Mouse (Mus musculus) heart, embryonic 14.5 days (tissue): ENCODE data around the gene Shisa6. TPM values are rescaled to one million over a fixed set of nuclear protein-coding genes. Genes with fewer than 3 reads are reported as not detected.
A peak's percentile ranks its signal among the peaks of the same experiment; 100 is the strongest.

Source experiments
- ATAC-seq: fragments of 200-750 bp; cut with Nextera tagmentation; 2 replicates; pipeline ENCODE4 v1.8.0; 2017; ENCODE audit warnings: low read depth, moderate TSS enrichment; ENCODE audit not compliant: insufficient number of reproducible peaks, insufficient read depth, low FRiP score
- H3K27ac ChIP-seq, 2 experiments: fragments of 200-500 bp in 1 of 2; fragments of 300-500 bp in 1 of 2; sonication (generic) in 1 of 2; replicated peaks in 1 of 2; 2 replicates each; pipeline ENCODE4 v1.5.1; 2012 to 2014; ENCODE audit warnings: low read depth in 2 of 2, low read length in 2 of 2, control low read depth in 1 of 2, mild to moderate bottlenecking in 1 of 2, mixed read lengths in 1 of 2; ENCODE audit not compliant: control insufficient read depth in 1 of 2, insufficient read depth in 1 of 2
- H3K27me3 ChIP-seq: fragments of 300-500 bp; sonication (generic); 2 replicates; pipeline ENCODE4 v1.6.1; 2014; ENCODE audit warnings: mild to moderate bottlenecking, low read length, control low read depth; ENCODE audit not compliant: control insufficient read depth, insufficient read depth
- H3K36me3 ChIP-seq: fragments of 300-500 bp; sonication (generic); 2 replicates; pipeline ENCODE4 v1.6.1; 2014; ENCODE audit warnings: mild to moderate bottlenecking, control low read depth, low read length, mixed read lengths; ENCODE audit not compliant: control insufficient read depth, insufficient read depth
- H3K4me1 ChIP-seq, 2 experiments: fragments of 200-500 bp in 1 of 2; fragments of 300-500 bp in 1 of 2; sonication (generic) in 1 of 2; 2 replicates each; pipeline ENCODE4 v1.6.1; 2012 to 2014; ENCODE audit warnings: low read length in 2 of 2, control low read depth in 1 of 2, mixed read lengths in 1 of 2; ENCODE audit not compliant: control insufficient read depth in 2 of 2, insufficient read depth in 2 of 2
- H3K4me2 ChIP-seq: fragments of 300-500 bp; sonication (generic); 2 replicates; pipeline ENCODE4 v1.6.1; 2014; ENCODE audit warnings: mild to moderate bottlenecking, low read length
- H3K4me3 ChIP-seq, 2 experiments: fragments of 200-500 bp in 1 of 2; fragments of 300-500 bp in 1 of 2; sonication (generic) in 1 of 2; 2 replicates each; pipeline ENCODE4 v1.5.1; 2012 to 2014; ENCODE audit warnings: low read length in 2 of 2, mild to moderate bottlenecking in 2 of 2, control low read depth in 1 of 2, low read depth in 1 of 2, moderate library complexity in 1 of 2; ENCODE audit not compliant: control insufficient read depth in 1 of 2, insufficient read depth in 1 of 2
- H3K9ac ChIP-seq: fragments of 300-500 bp; sonication (generic); 2 replicates; pipeline ENCODE4 v1.6.1; 2014; ENCODE audit warnings: mild to moderate bottlenecking, low read length
- H3K9me3 ChIP-seq: fragments of 300-500 bp; sonication (generic); 2 replicates; pipeline ENCODE4 v1.6.1; 2016; ENCODE audit warnings: low read length, control low read depth; ENCODE audit not compliant: control insufficient read depth
- WGBS: fragments of 180-500 bp; shearing (Covaris S2); extraction: QIAGEN DNeasy Blood & Tissue Kit; methylation state at CpG from one replicate; pipeline ENCODE4 v1.1.7; 2014; 5-methylcytosine and 5-hydroxymethylcytosine counted together
- polyA plus RNA-seq: library from polyadenylated mRNA; unstranded; fragments of >200 nt; fragmentation: Nextera tagmentation; extraction: Ambion mirVana; gene quantifications from 2 replicates; pipeline ENCODE4 v1.2.1, GENCODE M21; 2014

Shisa6 gene
- polyA plus RNA-seq, 1 experiment from 2014 or later: 0.84 TPM

GRCm38 (mm10) chr11:66535156-66535555 lies 9.4 kb upstream of the Shisa6 start:
- Histone ChIP-seq H3K9ac (no peak overlapping the region), H3K4me2 (no peak overlapping the region), H3K27me3 (0 out of 2 replicates have a peak, but pooled peaks cover 2% of the 10 kb centered on the region), H3K27ac (no peak overlapping the region), H3K36me3 (no peaks in the 10 kb centered on the region), H3K4me1 (no peaks in the 10 kb centered on the region), H3K4me3 (no peak overlapping the region), H3K9me3 (no peaks in the 10 kb centered on the region)
- 88% methylated on average over 4 of the region's 4 CpGs for WGBS
- no peak for ATAC-seq

- WGBS: 85% methylated on average over 4 of the region's 4 CpGs
- Histone ChIP-seq H3K9ac (no peak overlapping the region), H3K4me2 (no peak overlapping the region), H3K27ac (no peak overlapping the region), H3K9me3 (no peaks in the 10 kb centered on the region), H3K4me3 (no peak overlapping the region), H3K36me3 (no peaks in the 10 kb centered on the region), H3K27me3 (peaks cover 10% of the 10 kb centered on the region; the same call in 1 of the 2 replicates), H3K4me1 (no peaks in the 10 kb centered on the region)
- ATAC-seq: no peak
Observed at GRCm38 (mm10) chr11:66534291-66534690, 8.5 kb upstream of the Shisa6 start.

GRCm38 (mm10) chr11:66528146-66528545 lies 2.4 kb upstream of the Shisa6 start:
- no peak for ATAC-seq
- H3K27ac ChIP-seq: no peak overlapping the region
- no peak overlapping the region; the same call in 1 of the 2 replicates for H3K4me2 ChIP-seq
- no peaks in the 10 kb centered on the region for H3K9me3 ChIP-seq
- H3K4me3 ChIP-seq: no peak overlapping the region
- H3K4me1 ChIP-seq: peaks cover 6 to 8% of the 10 kb centered on the region in 2 experiments; a peak in 2 of 4 replicates
- peaks cover 71% of the 10 kb centered on the region for H3K27me3 ChIP-seq
- H3K9ac ChIP-seq: no peak overlapping the region
- H3K36me3 ChIP-seq: no peaks in the 10 kb centered on the region

- 0% methylated on average over 5 of the region's 5 CpGs for WGBS
- no peak overlapping the region for H3K27ac ChIP-seq
- H3K36me3 ChIP-seq: no peaks in the 10 kb centered on the region
- no peak overlapping the region for H3K4me3 ChIP-seq
- H3K27me3 ChIP-seq: peaks cover 79% of the 10 kb centered on the region
- H3K4me2 ChIP-seq: peak overlapping the region; percentile 98; the same call in 1 of the 2 replicates
- H3K4me1 ChIP-seq: peaks cover 6 to 8% of the 10 kb centered on the region in 2 experiments; a peak in 2 of 4 replicates
- H3K9me3 ChIP-seq: no peaks in the 10 kb centered on the region
- H3K9ac ChIP-seq: no peak overlapping the region
- ATAC-seq: no peak
Observed at GRCm38 (mm10) chr11:66527343-66527742, 1.6 kb upstream of the Shisa6 start.

- peak overlapping the region; percentile 98 for H3K4me2 ChIP-seq
- H3K27ac ChIP-seq: no peak overlapping the region
- H3K4me3 ChIP-seq: peak overlapping the region; percentile 56 to 61
- WGBS: 6% methylated on average over 5 of the region's 5 CpGs
- H3K9ac ChIP-seq: 0 out of 2 replicates have a peak overlapping the region, but pooled peaks have one; percentile 61
- H3K27me3 ChIP-seq: peaks cover 82% of the 10 kb centered on the region
- H3K4me1 ChIP-seq: peaks cover 6 to 8% of the 10 kb centered on the region in 2 experiments; a peak in 2 of 4 replicates
- ATAC-seq: no peak
- no peaks in the 10 kb centered on the region for H3K36me3 ChIP-seq
- no peaks in the 10 kb centered on the region for H3K9me3 ChIP-seq
Observed at GRCm38 (mm10) chr11:66526981-66527320, 1.2 kb upstream of the Shisa6 start.

GRCm38 (mm10) chr11:66526046-66526980 lies 549 bp upstream of the Shisa6 start:
- no peak overlapping the region for H3K27ac ChIP-seq
- no peaks in the 10 kb centered on the region for H3K36me3 ChIP-seq
- H3K4me3 ChIP-seq: peak overlapping the region; percentile 56 to 61
- peak overlapping the region; percentile 98 for H3K4me2 ChIP-seq
- peaks cover 85% of the 10 kb centered on the region for H3K27me3 ChIP-seq
- ATAC-seq: no peak
- H3K4me1 ChIP-seq: peaks cover 6 to 8% of the 10 kb centered on the region in 2 experiments; a peak in 2 of 4 replicates
- 1% methylated on average over 81 of the region's 126 CpGs for WGBS
- H3K9ac ChIP-seq: peak overlapping the region; percentile 61
- no peaks in the 10 kb centered on the region for H3K9me3 ChIP-seq

- H3K9me3 ChIP-seq: no peaks in the 10 kb centered on the region
- H3K27me3 ChIP-seq: peaks cover 78% of the 10 kb centered on the region
- no peak for ATAC-seq
- no peak overlapping the region for H3K9ac ChIP-seq
- H3K36me3 ChIP-seq: no peaks in the 10 kb centered on the region
- H3K4me2 ChIP-seq: no peak overlapping the region
- no peak overlapping the region for H3K4me3 ChIP-seq
- 40% methylated on average over 4 of the region's 4 CpGs for WGBS
- no peak overlapping the region for H3K27ac ChIP-seq
- H3K4me1 ChIP-seq: peaks cover 6 to 8% of the 10 kb centered on the region in 2 experiments; a peak in 2 of 4 replicates
Observed at GRCm38 (mm10) chr11:66524251-66524650, 1.5 kb downstream of the Shisa6 start.
